Mouse (Mus musculus) left cerebral cortex, postnatal 4 days (tissue): ENCODE results near the gene Trank1. TPM values are rescaled to one million over a fixed set of nuclear protein-coding genes. Genes with fewer than 3 reads are reported as not detected.

Experiments
- DNase-seq: peaks from one replicate; pipeline ENCODE4 v3.0.0-alpha.2; 2022
- intact Hi-C: fragments of 180-260 bp; cut with DNase I; formaldehyde crosslinking; loops from one replicate; pipeline ENCODE4 v1.15.1; 2025
- total RNA-seq, 2 experiments: library from RNA; stranded (reverse); gene quantifications; 2 replicates each; pipeline ENCODE4 v1.2.3; 2021

The Trank1 gene
- total RNA-seq, 2 experiments from 2014 or later: 128 to 152 TPM

DNA sequence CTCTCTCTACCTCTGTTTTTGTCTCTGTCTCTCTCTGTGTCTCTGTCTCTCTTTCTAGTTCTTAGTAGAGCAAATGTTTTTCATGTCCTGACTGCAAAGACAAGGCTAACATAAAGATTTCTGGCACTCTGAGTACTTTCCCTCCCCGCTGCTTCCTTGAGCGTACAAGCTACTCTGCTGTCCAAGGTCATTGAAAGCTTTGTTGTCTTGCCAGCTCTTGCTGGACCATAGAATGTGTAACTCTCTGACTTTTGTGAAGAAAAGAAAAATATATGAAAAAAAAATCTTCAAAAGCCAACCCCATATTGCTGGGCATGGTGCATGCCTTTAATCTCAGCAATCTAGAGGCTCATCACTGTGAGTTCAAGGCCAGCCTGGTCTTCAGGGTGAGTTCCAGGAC is 12.9 kb upstream of the Trank1 start:
- intact Hi-C loops: no loop called here
- DNase-seq: no peak

- no peak for DNase-seq
- intact Hi-C loops: no loop called here
Observed at GRCm38 (mm10) chr9:111302196-111302831, 9.2 kb upstream of the Trank1 start.

DNA sequence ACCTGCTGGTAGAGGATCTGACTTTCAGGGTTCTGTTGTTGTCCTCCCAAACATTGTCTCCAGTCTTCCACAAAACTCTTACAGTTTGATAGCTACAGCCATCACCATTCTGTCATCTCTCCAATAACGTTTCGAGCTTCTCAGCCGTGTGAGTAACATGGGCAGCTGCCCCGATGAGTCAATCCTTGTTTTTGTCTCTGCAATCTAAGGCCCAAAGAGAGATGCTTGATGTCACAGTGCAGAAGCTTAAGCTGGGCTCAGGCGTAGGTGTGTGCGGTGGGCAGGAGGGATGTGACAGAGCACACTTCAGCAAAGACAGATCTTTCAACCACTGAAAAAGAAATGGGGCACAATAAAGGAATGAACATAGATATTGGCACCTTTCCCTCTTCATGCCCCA is 7.5 kb upstream of the Trank1 start:
- no peak for DNase-seq
- intact Hi-C loops: no loop called here

DNA sequence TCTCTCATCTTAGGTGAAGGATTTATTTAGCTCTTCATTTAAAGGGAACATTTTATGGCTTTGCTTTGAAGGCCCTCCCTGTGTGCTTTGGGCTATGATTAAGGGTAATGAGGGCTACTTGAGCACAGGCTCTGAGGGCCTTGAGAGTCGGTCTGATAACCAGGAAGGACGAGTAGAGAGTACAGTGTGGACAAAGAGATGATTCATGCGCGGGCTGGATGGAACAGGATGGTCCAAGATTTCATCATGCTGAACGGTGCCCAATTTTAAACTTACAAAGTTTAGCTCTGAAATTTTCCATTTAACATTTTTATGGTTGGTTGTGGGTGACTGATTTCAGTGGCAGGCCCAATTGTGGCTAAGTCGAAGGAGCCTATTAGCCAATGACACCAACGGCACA is 5.4 kb upstream of the Trank1 start:
- intact Hi-C loops: no loop called here

GRCm38 (mm10) chr9:111311843-111312441 is 403 bp downstream of the Trank1 start:
- no peak for DNase-seq
- intact Hi-C loops: no loop called here

More for the DNA sequence above, 5.4 kb upstream of the Trank1 start:
- DNase-seq: no peak

- DNase-seq: peak; percentile 5
- intact Hi-C loops: no loop called here
Observed at GRCm38 (mm10) chr9:111312442-111313141, 1.1 kb downstream of the Trank1 start.

GRCm38 (mm10) chr9:111313299-111313698 is 1.8 kb downstream of the Trank1 start:
- intact Hi-C loops: no loop called here

DNA sequence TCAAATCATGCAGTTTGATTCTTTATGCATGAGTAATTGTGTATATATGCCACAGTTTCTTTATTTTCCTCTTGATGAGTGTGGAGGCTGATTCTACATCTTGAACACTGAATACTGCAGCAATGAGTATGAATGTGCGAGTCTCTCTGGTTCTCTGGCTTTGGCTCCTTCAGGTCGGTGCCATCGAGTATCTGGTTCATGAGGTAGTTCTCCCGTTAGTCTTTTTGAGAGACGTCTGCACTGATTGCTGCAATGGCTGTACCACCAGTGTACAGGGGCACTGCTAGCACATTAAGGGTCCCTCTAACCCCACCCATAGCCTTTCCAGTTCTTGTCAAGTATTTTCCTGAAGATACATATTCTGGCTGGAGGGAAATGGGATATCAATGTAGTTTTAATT is 2.3 kb downstream of the Trank1 start:
- no peak for DNase-seq
- intact Hi-C loops: no loop called here

More at GRCm38 (mm10) chr9:111313299-111313698, 1.8 kb downstream of the Trank1 start:
- no peak for DNase-seq

DNA sequence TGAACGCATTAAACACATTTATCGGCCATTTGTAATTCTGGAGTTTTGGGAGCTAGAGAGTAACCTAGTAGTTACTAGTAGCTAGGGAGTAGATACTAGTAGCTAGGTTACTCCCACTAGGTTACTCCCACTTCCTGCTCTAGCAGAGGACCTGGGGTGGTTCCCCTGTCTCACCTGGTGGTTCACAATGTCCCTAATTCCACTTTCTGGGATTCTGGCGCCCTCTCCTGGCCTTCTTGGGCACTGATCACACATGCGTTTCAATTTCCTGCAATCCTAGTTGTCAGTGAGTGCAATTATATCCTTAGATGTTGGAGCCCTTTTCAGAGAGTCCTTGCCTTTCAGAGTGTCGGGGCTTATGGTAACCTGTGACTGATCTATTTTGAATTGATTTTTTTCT is 2.7 kb downstream of the Trank1 start:
- DNase-seq: peak; percentile 58
- intact Hi-C loops: no loop called here

GRCm38 (mm10) chr9:111320912-111321311 is 9.4 kb downstream of the Trank1 start:
- intact Hi-C loops: no loop called here
- no peak for DNase-seq

GRCm38 (mm10) chr9:111324881-111325280 is 13.3 kb downstream of the Trank1 start:
- no peak for DNase-seq
- intact Hi-C loops: no loop called here

DNA sequence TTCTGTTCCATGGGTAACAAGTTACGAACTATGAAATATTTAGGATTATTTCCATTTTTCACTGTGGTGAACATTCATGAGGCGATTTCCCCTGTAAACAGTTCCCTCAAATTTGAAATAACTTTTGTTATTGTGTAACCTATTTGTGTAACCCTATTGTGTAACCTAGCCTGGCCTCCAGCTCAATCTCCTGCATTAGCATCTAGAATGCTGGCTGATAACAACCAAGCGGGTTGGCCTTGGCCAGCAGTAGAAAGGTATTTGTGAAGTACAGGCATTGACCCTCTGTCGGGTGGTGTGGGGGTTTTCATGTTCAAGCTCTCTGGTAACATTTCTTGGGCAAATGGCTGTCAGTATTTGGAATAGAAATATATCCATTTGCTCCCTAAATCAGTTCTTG is 18.3 kb downstream of the Trank1 start:
- no peak for DNase-seq
- intact Hi-C loops: no loop called here

DNA sequence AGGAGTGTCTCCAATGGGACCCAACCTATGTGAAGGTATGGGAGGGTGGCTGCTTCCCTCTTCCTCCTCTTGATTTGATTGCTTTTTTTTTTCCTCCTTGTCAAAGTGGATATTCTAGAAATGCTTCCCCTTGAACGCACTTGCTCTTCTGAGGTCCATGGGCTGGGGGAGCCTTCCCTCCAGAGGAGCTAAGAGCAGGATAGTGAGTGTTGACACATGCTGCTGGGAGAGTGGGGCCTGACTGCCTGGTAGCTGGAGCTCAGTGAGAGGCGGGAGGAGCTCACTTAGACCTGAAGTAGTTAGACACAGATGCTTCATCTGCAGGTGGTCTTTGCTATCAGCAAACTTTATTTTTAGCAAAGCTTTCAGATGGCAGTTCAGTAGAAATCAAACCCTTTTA is 22.3 kb downstream of the Trank1 start:
- intact Hi-C loops: no loop called here
- no peak for DNase-seq

DNA sequence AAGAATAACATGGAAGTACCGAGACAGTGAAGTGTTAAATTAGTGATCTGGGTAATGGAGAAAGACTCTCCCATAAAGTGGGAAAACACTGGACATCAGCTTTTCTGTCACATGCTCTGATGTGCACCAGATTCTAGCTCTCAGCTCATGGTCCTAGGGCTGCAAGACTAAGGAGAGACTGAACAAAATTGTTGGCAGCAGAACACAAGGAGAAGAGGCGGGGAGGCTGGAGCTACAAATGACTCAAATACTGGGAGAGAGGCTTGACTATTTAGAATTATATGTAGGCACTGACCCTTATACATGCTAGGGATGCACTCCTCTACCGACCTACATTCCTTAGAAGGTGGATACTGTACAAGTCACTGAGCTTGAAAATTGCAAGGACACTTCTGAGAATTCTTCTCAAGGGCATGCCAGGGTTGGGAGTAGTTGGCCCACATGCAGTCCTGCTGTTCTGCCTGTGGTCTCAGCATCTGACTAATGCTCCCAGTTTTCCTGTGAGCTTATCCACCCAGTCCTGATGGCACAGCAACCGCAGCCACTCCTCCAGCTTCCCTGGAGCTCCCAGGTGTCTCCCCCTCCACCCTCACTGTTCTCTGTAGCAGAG is 23.1 kb downstream of the Trank1 start:
- no peak for DNase-seq
- intact Hi-C loops: no loop called here

DNA sequence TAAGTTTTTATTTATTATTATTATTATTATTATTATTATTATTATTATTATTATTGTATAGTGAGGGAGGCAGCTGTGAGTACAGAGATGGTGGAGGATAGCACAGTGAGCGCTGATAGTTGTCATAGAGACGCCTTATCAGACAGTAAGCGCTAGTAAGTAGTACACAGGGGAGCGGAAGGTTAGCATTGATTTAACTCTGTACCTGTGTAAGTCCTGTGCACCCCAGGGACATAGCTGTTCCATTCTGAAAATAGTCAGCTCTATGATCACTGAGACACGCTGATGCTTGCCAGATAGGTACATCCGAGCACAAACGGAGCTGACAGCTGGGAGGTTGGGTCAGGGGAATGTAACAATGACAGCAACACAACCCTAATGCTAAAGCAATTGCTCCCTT is 39.7 kb downstream of the Trank1 start:
- intact Hi-C loops: no loop called here
- DNase-seq: no peak

GRCm38 (mm10) chr9:111351641-111352040 is 40.1 kb downstream of the Trank1 start:
- no peak for DNase-seq
- intact Hi-C loops: no loop called here

GRCm38 (mm10) chr9:111352646-111353045 is 41.1 kb downstream of the Trank1 start:
- no peak for DNase-seq

GRCm38 (mm10) chr9:111355041-111355440 is 43.5 kb downstream of the Trank1 start:
- intact Hi-C loops: no loop called here
- DNase-seq: no peak

More at GRCm38 (mm10) chr9:111352646-111353045, 41.1 kb downstream of the Trank1 start:
- intact Hi-C loops: no loop called here

- peak; percentile 58 for DNase-seq
- intact Hi-C loops: loop anchor here (2.0 kb wide), 1 partner anchor 122 kb away; no protein-coding TSS in a partner anchor
Observed at GRCm38 (mm10) chr9:111356386-111356785, 44.8 kb downstream of the Trank1 start.

- intact Hi-C loops: no loop called here
Observed at GRCm38 (mm10) chr9:111363656-111364055, 52.1 kb downstream of the Trank1 start.

DNA sequence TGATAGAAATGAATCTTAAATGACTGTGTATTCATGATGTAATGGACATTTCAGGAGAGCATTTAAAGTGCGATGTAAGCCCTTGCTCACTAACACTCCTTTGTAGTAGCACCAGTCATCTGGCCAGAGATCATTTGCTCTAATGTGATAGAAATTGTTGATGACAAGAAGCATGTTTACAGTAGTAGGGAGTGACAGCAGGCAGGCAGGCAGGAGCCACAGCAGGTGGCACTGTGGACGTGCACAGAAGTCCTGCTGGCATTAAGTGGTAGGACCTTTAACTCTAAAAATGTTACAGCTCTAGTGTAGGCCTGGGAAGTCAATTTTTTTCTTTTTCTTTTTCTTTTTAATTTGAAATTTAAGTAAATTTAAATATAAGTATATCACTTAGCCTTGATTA is 56.2 kb downstream of the Trank1 start:
- peak; percentile 24 for DNase-seq
- intact Hi-C loops: no loop called here

More at GRCm38 (mm10) chr9:111363656-111364055, 52.1 kb downstream of the Trank1 start:
- DNase-seq: no peak
